30 mouse cellular contexts compared by ENCODE assay signal in genomic region chr6:40476132-40476531, GRCm38 (mm10). TPM values are rescaled to one million over a fixed set of nuclear protein-coding genes. Genes with fewer than 3 reads are reported as not detected.
"Had no signal": no experiment of that assay in that cellular context is flagged by ENCODE, and none has a peak within 500 bp of the region (broad histone marks: within the 10 kb centered on the region; RNA-seq: fewer than 3 reads in every experiment).

No protein-coding gene starts in this region.

- H3K9ac ChIP-seq: kidney, embryonic 15.5 days; limb, embryonic 12.5 days; limb, embryonic 15.5 days; liver, embryonic 14.5 days; liver, postnatal 0 days; lung, embryonic 14.5 days had no signal

- H3K27ac ChIP-seq: kidney, embryonic 15.5 days; limb, embryonic 12.5 days; limb, embryonic 15.5 days; liver, embryonic 14.5 days had no signal

- H3K27me3 ChIP-seq: kidney, embryonic 15.5 days; limb, embryonic 12.5 days; limb, embryonic 15.5 days had no signal

- ATAC-seq: intestine, postnatal 0 days; liver, postnatal 0 days; lung, postnatal 0 days had no signal

- H3K4me3 ChIP-seq: kidney, embryonic 15.5 days; limb, embryonic 12.5 days; limb, embryonic 15.5 days had no signal

- DNase-seq: kidney, adult 2 months; kidney, postnatal 10 days; kidney, postnatal 36 days; left cerebral cortex, postnatal 4 days; liver, postnatal 0 days; lung, embryonic 14.5 days; midbrain, embryonic 14.5 days; retina, postnatal 1 day; right cerebral cortex, postnatal 25 days; thymus, adult 2 months; thymus, postnatal 14 days; thymus, postnatal 4 days had no signal

- H3K9me3 ChIP-seq: kidney, embryonic 15.5 days; limb, embryonic 12.5 days; limb, embryonic 15.5 days had no signal

- H3K4me1 ChIP-seq: limb, embryonic 12.5 days had no signal

- H3K4me2 ChIP-seq: kidney, embryonic 15.5 days; limb, embryonic 12.5 days; limb, embryonic 15.5 days; liver, embryonic 11.5 days; lung, embryonic 14.5 days; midbrain, embryonic 11.5 days had no signal

RNA-seq across cellular contexts. Expression of gene Tas2r137, which starts 14.9 kb away (rescaled TPM):
- total RNA-seq: layer of hippocampus, adult 8-10 months; left cerebral cortex, adult 8-10 months; left cerebral cortex, postnatal 14 days had no signal
- polyA plus RNA-seq: intestine, postnatal 0 days; kidney, adult 2 months; kidney, embryonic 15.5 days; limb, embryonic 12.5 days; limb, embryonic 15.5 days; liver, embryonic 11.5 days; liver, embryonic 14.5 days; liver, postnatal 0 days; lung, embryonic 14.5 days; lung, postnatal 0 days; midbrain, embryonic 11.5 days; midbrain, embryonic 14.5 days; midbrain, postnatal 0 days; neural tube, embryonic 11.5 days; small intestine, adult 2 months; stomach, embryonic 16.5 days; thymus, adult 2 months had no signal

RNA-seq across cellular contexts. Expression of gene Tas2r108, which starts 17.2 kb away (rescaled TPM):
- total RNA-seq: left cerebral cortex, adult 8-10 months; left cerebral cortex, postnatal 14 days; left cerebral cortex, postnatal 4 days; megakaryocyte-erythroid progenitor cell, adult 5-6 weeks had no signal
- polyA plus RNA-seq: intestine, postnatal 0 days; kidney, adult 2 months; kidney, embryonic 15.5 days; limb, embryonic 12.5 days; limb, embryonic 15.5 days; liver, embryonic 11.5 days; liver, embryonic 14.5 days; liver, postnatal 0 days; lung, embryonic 14.5 days; lung, postnatal 0 days; midbrain, embryonic 14.5 days; midbrain, postnatal 0 days; neural tube, embryonic 11.5 days; small intestine, adult 2 months; stomach, embryonic 16.5 days had no signal

RNA-seq across cellular contexts. Expression of gene Wee2, which starts 37.2 kb away (rescaled TPM):
- total RNA-seq: layer of hippocampus, postnatal 14 days; left cerebral cortex, postnatal 14 days; left cerebral cortex, postnatal 4 days; megakaryocyte-erythroid progenitor cell, adult 5-6 weeks had no signal
- polyA plus RNA-seq: intestine, postnatal 0 days; kidney, adult 2 months; limb, embryonic 12.5 days; limb, embryonic 15.5 days; liver, embryonic 11.5 days; liver, embryonic 14.5 days; liver, postnatal 0 days; lung, embryonic 14.5 days; lung, postnatal 0 days; midbrain, embryonic 11.5 days; small intestine, adult 2 months; stomach, embryonic 16.5 days; testis, adult 2 months had no signal
